ENCODE assay signal across 15 mouse cellular contexts in genomic region chr12:72674820-72675219, GRCm38 (mm10). TPM values are rescaled to one million over a fixed set of nuclear protein-coding genes. Genes with fewer than 3 reads are reported as not detected.
DNase-seq lines count a peak whose midpoint lies in the region; ATAC-seq and TF ChIP-seq lines count a peak whose summit lies in the region.
"Had no signal": no experiment of that assay in that cellular context is flagged by ENCODE, and none has a peak within 500 bp of the region (broad histone marks: within the 10 kb centered on the region; RNA-seq: fewer than 3 reads in every experiment).

No protein-coding gene starts in this region.

- 65% methylated on average over 2 of the region's 2 CpGs for WGBS in heart, embryonic 15.5 days
- WGBS in heart, embryonic 11.5 days (ENCODE audit: insufficient replicate concordance): 77% methylated on average over 2 of the region's 2 CpGs

- H3K4me2 ChIP-seq in heart, embryonic 15.5 days: no peak overlapping the region
- no peak overlapping the region for H3K4me2 ChIP-seq in heart, embryonic 11.5 days
- H3K4me2 ChIP-seq: embryonic facial prominence, embryonic 12.5 days; forebrain, embryonic 12.5 days; hindbrain, embryonic 14.5 days; liver, embryonic 11.5 days had no signal

- H3K27me3 ChIP-seq in heart, embryonic 15.5 days: no peaks in the 10 kb centered on the region
- no peaks in the 10 kb centered on the region for H3K27me3 ChIP-seq in heart, embryonic 11.5 days (ENCODE audit: control insufficient read depth, insufficient read depth, low read length)
- H3K27me3 ChIP-seq in ES-Bruce4 (ENCODE audit: control insufficient read depth, insufficient read depth, low read length, poor library complexity, severe bottlenecking): no peaks in the 10 kb centered on the region
- H3K27me3 ChIP-seq: embryonic facial prominence, embryonic 12.5 days; forebrain, embryonic 12.5 days had no signal

- TF ChIP-seq EP300 in ES-Bruce4 (IDR thresholded peaks at IDR 0.05; ENCODE audit: insufficient read depth, low read depth, low read length): 0 out of 2 replicates have a peak, but pooled peaks have one; percentile 43

- no peak overlapping the region for H3K9ac ChIP-seq in heart, embryonic 15.5 days
- H3K9ac ChIP-seq in heart, embryonic 11.5 days (ENCODE audit: low read depth, low read length): no peak overlapping the region
- no peak overlapping the region for H3K9ac ChIP-seq in ES-Bruce4 (ENCODE audit: low read depth, poor library complexity, severe bottlenecking)
- H3K9ac ChIP-seq: embryonic facial prominence, embryonic 12.5 days; forebrain, embryonic 12.5 days; hindbrain, embryonic 14.5 days had no signal

- peak overlapping the region; percentile 43 for H3K27ac ChIP-seq in heart, embryonic 15.5 days
- H3K27ac ChIP-seq in heart, embryonic 11.5 days (ENCODE audit: low read depth, low read length): no peak overlapping the region
- peak overlapping the region; percentile 57 for H3K27ac ChIP-seq in ES-Bruce4 (ENCODE audit: insufficient read depth, low read length)
- H3K27ac ChIP-seq: embryonic facial prominence, embryonic 12.5 days; forebrain, embryonic 12.5 days; hindbrain, embryonic 14.5 days had no signal

- TF ChIP-seq CTCF in ES-Bruce4 (IDR thresholded peaks at IDR 0.05; ENCODE audit: low read depth, low read length): no peak

- H3K4me1 ChIP-seq in heart, embryonic 15.5 days (replicated peaks): peaks cover 10% of the 10 kb centered on the region
- 0 out of 2 replicates have a peak, but pooled peaks cover 4% of the 10 kb centered on the region for H3K4me1 ChIP-seq in heart, embryonic 11.5 days (ENCODE audit: control insufficient read depth, insufficient read depth, low read length)
- no peaks in the 10 kb centered on the region for H3K4me1 ChIP-seq in ES-Bruce4 (ENCODE audit: control insufficient read depth, insufficient read depth, low read length)
- H3K4me1 ChIP-seq: embryonic facial prominence, embryonic 12.5 days; forebrain, embryonic 12.5 days had no signal

- H3K9me3 ChIP-seq in heart, embryonic 15.5 days (replicated peaks): no peaks in the 10 kb centered on the region
- H3K9me3 ChIP-seq in heart, embryonic 11.5 days (replicated peaks; ENCODE audit: control insufficient read depth, low read length): peaks cover 4% of the 10 kb centered on the region; the same call in 1 of the 2 replicates
- H3K9me3 ChIP-seq in ES-Bruce4 (replicated peaks; ENCODE audit: control insufficient read depth, insufficient read depth, low read length, poor library complexity, severe bottlenecking): peaks cover 2% of the 10 kb centered on the region; the same call in 1 of the 2 replicates
- H3K9me3 ChIP-seq: embryonic facial prominence, embryonic 12.5 days; forebrain, embryonic 12.5 days had no signal

- ATAC-seq in heart, embryonic 15.5 days (replicated peaks; ENCODE audit: insufficient number of reproducible peaks, insufficient read depth, low FRiP score, low read depth): peak; percentile 22; the same call in 1 of the 2 replicates
- no peak for ATAC-seq in heart, embryonic 11.5 days (replicated peaks; ENCODE audit: insufficient number of reproducible peaks, low FRiP score, low TSS enrichment)
- ATAC-seq in common myeloid progenitor, adult 5-6 weeks (replicated peaks; ENCODE audit: low read depth, poor library complexity, severe bottlenecking): peak; percentile 49
- ATAC-seq in granulocyte monocyte progenitor cell, adult 5-6 weeks (replicated peaks; ENCODE audit: poor library complexity, severe bottlenecking): no peak; the same call in 1 of the 2 replicates
- ATAC-seq in erythroblast, adult 5-6 weeks (replicated peaks; ENCODE audit: low FRiP score, poor library complexity, severe bottlenecking): no peak

- TF ChIP-seq POLR2A in ES-Bruce4 (IDR thresholded peaks at IDR 0.05; ENCODE audit: insufficient read depth, low read length): no peak

- DNase-seq in 3134 (ENCODE audit: extremely low read depth, insufficient read length, low spot score): peak; percentile 76
- DNase-seq: cerebellum, adult 9-10 months; kidney, adult 8-10 months had no signal

- no peaks in the 10 kb centered on the region for H3K36me3 ChIP-seq in heart, embryonic 15.5 days
- no peaks in the 10 kb centered on the region for H3K36me3 ChIP-seq in heart, embryonic 11.5 days (ENCODE audit: control insufficient read depth, insufficient read depth, low read length)
- no peaks in the 10 kb centered on the region for H3K36me3 ChIP-seq in ES-Bruce4 (ENCODE audit: control insufficient read depth, insufficient read depth, low read length, poor library complexity, severe bottlenecking)
- H3K36me3 ChIP-seq: embryonic facial prominence, embryonic 12.5 days; forebrain, embryonic 12.5 days had no signal

- H3K4me3 ChIP-seq in heart, embryonic 15.5 days: no peak overlapping the region
- no peak overlapping the region for H3K4me3 ChIP-seq in heart, embryonic 11.5 days (ENCODE audit: low read depth, low read length)
- H3K4me3 ChIP-seq in ES-Bruce4 (ENCODE audit: low read depth, low read length): no peak overlapping the region
- H3K4me3 ChIP-seq: embryonic facial prominence, embryonic 12.5 days; forebrain, embryonic 12.5 days had no signal

RNA-seq across cellular contexts. Expression of gene Dhrs7, which starts 10.1 kb away (rescaled TPM):
- 74.7 and 82.9 TPM in 2 replicates for polyA plus RNA-seq in heart, embryonic 15.5 days (2015; fragmentation: Nextera tagmentation; extraction: Ambion mirVana)
- 33.1 and 35.9 TPM in 2 replicates for polyA plus RNA-seq in heart, embryonic 11.5 days (2014; fragmentation: Nextera tagmentation; extraction: Ambion mirVana)
- polyA plus RNA-seq in ES-Bruce4 (2011; ENCODE audit: insufficient read depth, insufficient read length, low read depth, missing spikeins): 38.0 and 42.7 TPM in 2 replicates
- 23.2 and 29.0 TPM in 2 replicates for total RNA-seq in common myeloid progenitor, adult 5-6 weeks (2017)
- total RNA-seq in granulocyte monocyte progenitor cell, adult 5-6 weeks (2014; fragmentation: Nextera tagmentation): 30.8 and 32.4 TPM in 2 replicates
- total RNA-seq in granulocyte monocyte progenitor cell, adult 5-6 weeks (2017): 57.2 and 58.4 TPM in 2 replicates
- total RNA-seq in erythroblast, adult 5-6 weeks (2015; ENCODE audit: low replicate concordance): 35.1 and 46.1 TPM in 2 replicates
- total RNA-seq in erythroblast, adult 5-6 weeks (2017; ENCODE audit: low replicate concordance): 34.8 and 45.1 TPM in 2 replicates

RNA-seq across cellular contexts. Expression of gene Gm4756, which starts 25.4 kb away (rescaled TPM):
- polyA plus RNA-seq in heart, embryonic 15.5 days (2015; fragmentation: Nextera tagmentation; extraction: Ambion mirVana): not detected in 2 replicates
- polyA plus RNA-seq in heart, embryonic 11.5 days (2014; fragmentation: Nextera tagmentation; extraction: Ambion mirVana): not detected in 2 replicates
- 5.1 and 10.6 TPM in 2 replicates for polyA plus RNA-seq in ES-Bruce4 (2011; ENCODE audit: insufficient read depth, insufficient read length, low read depth, missing spikeins)
- not detected in 2 replicates for total RNA-seq in common myeloid progenitor, adult 5-6 weeks (2017)
- not detected in 2 replicates for total RNA-seq in granulocyte monocyte progenitor cell, adult 5-6 weeks (2014; fragmentation: Nextera tagmentation)
- not detected in 2 replicates for total RNA-seq in granulocyte monocyte progenitor cell, adult 5-6 weeks (2017)
- total RNA-seq in erythroblast, adult 5-6 weeks (2015; ENCODE audit: low replicate concordance): not detected in 2 replicates
- not detected in 2 replicates for total RNA-seq in erythroblast, adult 5-6 weeks (2017; ENCODE audit: low replicate concordance)
- total RNA-seq: gastrocnemius, adult 8-10 months had no signal
- polyA plus RNA-seq: embryonic facial prominence, embryonic 12.5 days; forebrain, embryonic 12.5 days; hindbrain, embryonic 14.5 days; liver, embryonic 11.5 days; stomach, embryonic 16.5 days had no signal

Comparison
In these comparisons a context has a peak if more than half of its experiments do, and no peak if none do; other contexts are left out.
1. ATAC-seq: peak in heart, embryonic 15.5 days (single experiment) and common myeloid progenitor, adult 5-6 weeks (single experiment); none in heart, embryonic 11.5 days (single experiment), granulocyte monocyte progenitor cell, adult 5-6 weeks (single experiment) and erythroblast, adult 5-6 weeks (single experiment).